Mouse (Mus musculus) heart, postnatal 36 days (tissue): Measurements from ENCODE around the gene Vmn1r121. TPM values are rescaled to one million over a fixed set of nuclear protein-coding genes. Genes with fewer than 3 reads are reported as not detected.
"Not testable (repeated sequence)": the region's sequence is repeated elsewhere in the genome, so short reads cannot be mapped to it uniquely, and the experiment has no call there.

Experiments
- DNase-seq, 2 experiments: peaks; one replicate each; pipeline ENCODE4 v3.0.0; 2021 to 2022
- intact Hi-C: fragments of 180-260 bp; cut with DNase I; formaldehyde crosslinking; loops from one replicate; pipeline ENCODE4 v1.15.1; 2025
- total RNA-seq, 2 experiments: library from RNA; stranded (reverse); gene quantifications; 2 replicates each; pipeline ENCODE4 v1.2.3; 2021

Gene Vmn1r121
- total RNA-seq = not detected

DNA sequence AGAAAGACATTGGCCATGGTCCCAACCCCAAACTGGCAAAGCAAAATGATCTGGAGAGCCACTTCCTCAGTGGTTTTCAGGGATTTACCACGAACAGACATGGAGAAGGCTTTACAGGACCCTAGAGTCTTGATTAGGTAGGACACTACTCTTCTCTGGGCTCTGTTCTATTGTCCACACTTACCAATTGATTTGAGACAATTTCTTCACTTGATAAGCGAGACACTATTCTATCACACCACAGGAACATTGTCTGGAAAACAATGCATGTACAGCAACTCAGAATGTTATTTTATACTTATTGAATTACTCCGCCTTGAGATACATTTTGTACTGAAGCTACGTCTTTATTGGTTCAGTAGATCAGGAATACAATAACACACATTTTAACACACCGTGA lies at the start of gene Vmn1r121:
Vmn1r121 (minus strand) TSS at position 101 of the 400 bp plus-strand sequence.
- DNase-seq, intact Hi-C loops: not testable (repeated sequence)

DNA sequence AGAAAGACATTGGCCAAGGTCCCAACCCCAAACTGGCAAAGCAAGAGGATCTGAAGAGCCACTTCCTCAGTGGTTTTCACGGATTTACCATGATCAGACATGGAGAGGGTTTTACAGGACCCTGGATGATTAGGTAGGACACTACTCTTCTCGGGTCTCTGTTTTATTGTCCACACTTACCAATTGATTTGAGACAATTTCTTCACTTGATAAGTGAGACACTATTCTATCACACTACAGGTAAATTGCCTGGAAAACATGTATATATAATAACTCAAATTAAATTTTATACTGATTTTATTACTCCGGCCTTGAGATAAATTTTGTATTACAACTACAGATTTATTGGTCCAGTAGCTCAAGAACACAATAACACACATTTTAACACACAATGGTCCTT lies 35.7 kb upstream of the Vmn1r121 start, which contains the start of gene Vmn1r122:
Vmn1r122 (minus strand) TSS at position 101 of the 400 bp plus-strand sequence.
- intact Hi-C loops = not testable (repeated sequence)

DNA sequence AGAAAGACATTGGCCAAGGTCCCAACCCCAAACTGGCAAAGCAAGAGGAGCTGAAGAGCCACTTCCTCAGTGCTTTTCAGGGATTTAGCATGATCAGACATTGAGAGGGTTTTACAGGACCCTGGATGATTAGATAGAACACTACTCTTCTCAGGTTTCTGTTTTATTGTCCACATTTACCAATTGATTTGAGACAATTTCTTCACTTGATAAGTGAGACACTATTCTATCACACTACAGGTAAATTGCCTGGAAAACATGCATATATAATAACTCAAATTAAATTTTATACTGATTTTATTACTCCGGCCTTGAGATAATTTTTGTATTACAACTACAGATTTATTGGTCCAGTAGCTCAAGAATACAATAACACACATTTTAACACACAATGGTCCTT lies 44.6 kb downstream of the Vmn1r121 start, which contains the start of gene Vmn1r120:
Vmn1r120 (minus strand) TSS at position 101 of the 400 bp plus-strand sequence.
- intact Hi-C loops, DNase-seq: not testable (repeated sequence)

More for the DNA sequence above, 35.7 kb upstream of the Vmn1r121 start, which contains the start of gene Vmn1r122:
- not testable (repeated sequence) for DNase-seq

Other genes with a start within 250 kb of the Vmn1r121 start
- not detected for gene Vmn1r116, start 226.3 kb downstream of the Vmn1r121 start, total RNA-seq
- gene Vmn1r117, start 214.4 kb downstream of the Vmn1r121 start, total RNA-seq = not detected
- gene Vmn1r118, start 186.2 kb downstream of the Vmn1r121 start, total RNA-seq = not detected
- gene Vmn1r119, start 86.1 kb downstream of the Vmn1r121 start, total RNA-seq = not detected
- gene Vmn1r120, start 44.7 kb downstream of the Vmn1r121 start, total RNA-seq = not detected
- not detected for gene Vmn1r122, start 35.6 kb upstream of the Vmn1r121 start, total RNA-seq
- not detected for gene Vmn1r123, start 63.7 kb upstream of the Vmn1r121 start, total RNA-seq
- gene Gm5157, start 91.9 kb upstream of the Vmn1r121 start, total RNA-seq = not detected
- gene Vmn1r124, start 162.1 kb upstream of the Vmn1r121 start, total RNA-seq = not detected
- gene Vmn1r125, start 173.7 kb upstream of the Vmn1r121 start, total RNA-seq = not detected
- gene Vmn1r126, start 203.0 kb upstream of the Vmn1r121 start, total RNA-seq = not detected
- not detected for gene Vmn1r127, start 221.3 kb upstream of the Vmn1r121 start, total RNA-seq